Mouse (Mus musculus): ENCODE results near the gene Asic4.

Asic4 gene

GRCm38 (mm10) chr1:75501905-75502304 lies 51.7 kb downstream of the Asic4 start:
- in situ Hi-C loops (cut with MboI, MseI) = no loop called here

GRCm38 (mm10) chr1:75502945-75503650 lies 52.9 kb downstream of the Asic4 start:
- in situ Hi-C loops (cut with MboI, MseI) = no loop called here

DNA sequence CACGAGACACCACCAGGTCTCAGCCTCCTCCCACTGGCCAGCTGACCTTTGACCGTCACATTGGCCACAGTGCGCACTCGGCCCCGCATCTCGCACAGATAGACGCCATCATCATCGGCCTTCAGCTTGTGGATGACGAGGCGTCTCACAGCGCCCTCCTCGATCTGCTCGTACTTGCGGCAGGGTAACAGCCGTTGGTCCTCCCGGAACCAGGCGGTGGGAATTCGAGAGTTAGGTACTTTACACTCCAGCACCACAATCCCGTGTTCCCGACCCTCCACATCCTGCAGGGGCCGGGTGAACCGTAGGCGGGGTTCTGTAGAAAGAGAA lies 53.4 kb downstream of the Asic4 start:
- in situ Hi-C loops (cut with MboI, MseI) = no loop called here

DNA sequence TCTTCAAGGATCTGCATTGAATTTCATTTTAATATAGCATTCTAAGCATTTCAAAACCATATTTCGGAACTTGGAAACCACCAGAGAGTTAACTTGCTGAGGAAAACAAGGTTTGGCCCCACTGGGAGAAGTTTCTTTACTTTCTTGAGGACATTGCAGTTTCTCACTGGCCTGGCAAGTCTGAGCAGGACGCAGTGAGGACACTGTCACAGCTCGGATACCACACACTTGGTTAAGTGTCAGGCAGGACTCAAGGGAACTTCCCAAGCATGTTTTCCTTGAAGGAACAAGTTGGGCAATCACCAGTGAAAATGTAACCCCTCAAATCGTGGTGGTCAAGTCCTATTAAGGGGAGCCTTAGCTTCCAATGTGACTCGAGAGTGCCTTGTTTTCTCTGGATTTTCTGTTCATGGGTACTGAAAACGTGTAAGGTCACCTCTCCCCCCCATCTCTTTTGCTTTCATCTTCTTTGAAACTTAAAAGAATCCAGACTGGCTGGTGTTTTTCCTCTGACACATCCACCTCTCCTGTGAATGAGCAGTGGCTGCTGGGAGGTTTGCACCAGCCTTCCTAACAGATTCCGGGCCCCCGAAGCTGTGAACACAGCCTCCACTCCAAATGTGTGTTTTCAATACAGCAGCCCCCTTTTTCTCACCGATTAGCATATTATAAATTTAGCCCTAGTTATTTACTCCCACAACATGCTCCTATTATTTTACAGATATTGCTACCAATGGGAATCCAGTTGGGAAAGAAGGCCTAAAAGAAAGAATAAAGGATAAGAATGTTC lies 54.2 kb downstream of the Asic4 start:
- in situ Hi-C loops (cut with MboI, MseI) = no loop called here

DNA sequence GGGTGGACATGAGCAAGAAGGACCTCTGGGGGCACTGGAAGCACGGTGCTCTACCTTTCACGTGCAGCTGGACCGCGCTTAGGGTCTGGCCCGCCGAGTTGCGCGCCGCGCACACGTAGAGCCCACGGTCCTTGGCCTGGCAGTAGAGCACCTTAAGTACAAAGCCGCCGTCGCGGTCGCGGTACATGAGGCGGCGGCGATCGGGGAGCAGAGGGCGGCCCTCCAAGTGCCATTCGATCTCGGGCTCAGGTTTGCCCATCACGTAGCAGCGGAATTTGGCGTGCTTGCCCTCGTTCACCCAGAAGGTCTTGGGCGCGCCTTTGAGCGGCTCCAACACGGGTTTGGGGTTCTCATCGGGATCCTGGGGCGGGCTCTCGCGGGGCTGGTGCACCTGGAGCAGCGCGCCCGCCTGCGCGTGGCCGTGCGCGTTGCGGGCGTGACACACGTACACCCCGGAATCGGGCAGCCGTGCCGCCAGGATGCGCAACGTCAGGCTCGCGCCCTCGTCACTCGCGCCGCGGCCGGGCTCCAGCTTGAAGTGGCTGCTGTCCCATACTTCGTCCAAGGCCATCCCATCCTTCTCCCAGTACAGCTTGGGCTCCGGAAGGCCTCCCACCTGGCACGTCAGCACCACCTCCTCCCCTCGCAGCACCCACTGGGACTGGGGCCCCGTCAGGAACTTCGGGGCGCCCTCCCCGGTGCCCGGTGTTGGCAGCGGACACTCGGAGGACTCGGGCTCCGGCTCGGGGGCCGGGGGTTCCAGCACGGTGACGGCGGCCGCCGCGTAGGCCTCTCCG lies 55.1 kb downstream of the Asic4 start:
- in situ Hi-C loops (cut with MboI, MseI) = no loop called here

DNA sequence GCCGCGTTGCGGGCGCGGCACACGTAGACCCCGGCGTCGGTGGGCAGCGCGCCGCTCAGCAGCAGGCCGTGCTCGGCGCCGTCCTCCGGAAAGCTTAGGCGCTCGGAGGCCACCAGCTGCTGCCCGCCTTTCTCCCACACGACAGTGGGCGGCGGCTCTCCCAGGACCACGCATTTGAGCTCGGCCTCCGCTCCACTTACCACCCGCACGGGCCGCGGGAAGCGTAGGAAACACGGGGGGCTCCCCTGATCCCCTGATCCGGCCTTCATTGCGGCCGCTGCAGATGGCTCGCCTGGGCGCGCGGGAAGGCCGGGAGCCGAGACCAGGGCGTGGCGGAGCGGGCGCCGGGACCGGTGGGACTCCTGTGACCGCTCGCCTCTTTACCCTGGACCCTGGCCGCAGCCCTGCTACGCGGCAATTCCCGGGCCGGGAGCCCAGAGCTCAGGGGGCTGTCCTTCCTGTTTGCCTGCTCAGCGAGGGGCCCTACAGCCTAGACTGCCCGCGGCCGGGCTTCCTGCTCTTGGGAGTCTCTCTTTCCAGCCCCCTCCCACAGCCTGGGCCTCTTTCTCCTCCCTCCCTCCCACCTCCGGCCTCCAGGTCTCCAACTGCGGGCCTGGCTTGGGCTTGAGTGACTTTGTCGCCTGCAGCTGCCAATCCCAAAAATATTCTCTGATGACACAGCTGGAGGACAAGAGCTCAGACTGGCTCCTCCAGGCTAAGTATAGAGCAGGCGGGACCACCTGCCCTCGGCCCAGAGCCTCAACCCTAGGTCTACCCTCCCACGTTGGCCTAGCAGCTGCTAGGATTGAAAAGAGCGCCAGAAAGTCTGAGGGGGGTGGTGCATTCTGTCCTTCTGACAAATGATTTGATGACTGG lies 56.0 kb downstream of the Asic4 start, which contains the start of gene Obsl1:
Gene Obsl1, minus strand, starts transcription at position 497 of the 876 bp plus-strand sequence.
- in situ Hi-C loops (cut with MboI, MseI) = no loop called here

DNA sequence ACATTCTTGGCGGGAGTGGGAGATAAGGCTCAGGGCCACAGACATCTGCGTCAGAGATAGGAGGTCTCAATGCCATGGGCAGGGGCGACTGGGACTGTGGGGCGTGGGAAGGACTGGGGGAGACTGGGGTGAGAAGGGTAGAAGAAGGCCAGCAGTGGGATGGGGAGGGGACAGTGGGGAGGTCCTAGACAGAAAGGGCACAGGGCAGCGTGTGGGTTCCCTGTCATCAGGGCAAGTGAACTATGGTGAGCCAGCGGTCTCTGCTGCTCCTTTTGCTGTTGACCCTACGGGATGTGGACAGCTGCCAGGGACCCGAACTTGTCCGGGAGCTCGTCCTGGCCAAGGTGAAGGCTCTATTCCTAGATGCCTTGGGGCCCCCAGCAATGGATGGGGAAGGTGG lies 56.8 kb downstream of the Asic4 start, which contains the start of gene Inha:
Gene Inha, plus strand, starts transcription at position 72 of the 400 bp plus-strand sequence.
- in situ Hi-C loops (cut with MboI, MseI) = no loop called here

- in situ Hi-C loops (cut with MboI, MseI) = no loop called here
These were observed 59.4 kb downstream of the Asic4 start for GRCm38 (mm10) chr1:75509586-75509985.

DNA sequence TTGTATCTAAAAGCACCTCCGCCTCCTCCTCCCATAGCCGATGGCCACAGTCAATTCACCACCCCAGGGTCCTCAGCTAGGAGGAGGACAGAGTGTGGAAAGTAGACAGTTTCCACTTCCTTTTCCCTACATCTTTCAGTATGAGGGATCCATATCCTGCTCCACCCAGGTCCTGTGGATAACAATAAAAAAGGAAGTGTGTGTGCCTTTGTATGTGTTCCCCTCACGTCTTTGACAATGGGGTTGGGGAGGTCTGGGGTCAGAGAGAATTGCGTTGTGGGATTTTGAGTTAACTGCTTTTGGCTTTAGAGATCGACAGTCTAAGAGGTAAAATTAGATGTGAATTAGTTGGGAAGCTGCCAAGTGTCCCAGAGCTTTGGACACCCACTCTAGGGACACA lies 59.9 kb downstream of the Asic4 start:
- in situ Hi-C loops (cut with MboI, MseI) = no loop called here

DNA sequence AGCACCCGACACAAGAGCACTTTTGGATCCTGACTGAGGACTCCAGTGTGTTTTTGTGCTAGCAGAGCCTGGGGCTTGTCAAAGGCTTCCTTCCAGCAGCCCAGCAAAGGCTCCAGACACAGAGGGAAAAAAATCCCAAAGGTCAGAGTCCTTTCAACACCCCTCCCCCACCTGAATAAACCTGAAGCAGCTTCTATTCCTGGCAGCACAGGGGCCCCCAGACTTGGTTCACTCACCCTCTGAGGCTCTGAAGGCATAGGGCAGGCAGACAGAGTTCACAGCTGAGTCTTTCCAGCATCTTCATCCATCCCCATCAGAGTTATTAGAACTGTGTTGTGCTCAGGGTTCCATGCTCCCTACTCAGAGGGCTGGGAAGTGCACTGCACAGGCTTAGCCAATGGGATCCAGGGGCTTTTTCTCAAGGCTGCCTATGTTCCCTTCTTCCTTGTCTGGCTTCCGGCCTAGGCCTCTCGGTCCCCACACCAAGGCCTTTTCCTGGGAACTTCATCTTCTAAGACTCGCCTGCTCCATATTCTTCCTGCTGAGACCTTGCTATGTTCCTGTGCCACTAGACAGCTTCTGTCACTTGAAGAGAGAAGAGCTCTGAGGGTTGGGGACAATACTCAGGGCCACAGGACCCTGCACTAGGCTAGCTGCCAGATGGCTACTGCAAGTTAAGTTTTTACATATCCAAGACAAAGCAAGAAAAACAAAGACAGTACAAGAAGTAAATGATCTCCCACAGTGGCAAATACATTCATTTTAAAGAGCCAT lies 61.4 kb downstream of the Asic4 start:
- in situ Hi-C loops (cut with MboI, MseI) = no loop called here

DNA sequence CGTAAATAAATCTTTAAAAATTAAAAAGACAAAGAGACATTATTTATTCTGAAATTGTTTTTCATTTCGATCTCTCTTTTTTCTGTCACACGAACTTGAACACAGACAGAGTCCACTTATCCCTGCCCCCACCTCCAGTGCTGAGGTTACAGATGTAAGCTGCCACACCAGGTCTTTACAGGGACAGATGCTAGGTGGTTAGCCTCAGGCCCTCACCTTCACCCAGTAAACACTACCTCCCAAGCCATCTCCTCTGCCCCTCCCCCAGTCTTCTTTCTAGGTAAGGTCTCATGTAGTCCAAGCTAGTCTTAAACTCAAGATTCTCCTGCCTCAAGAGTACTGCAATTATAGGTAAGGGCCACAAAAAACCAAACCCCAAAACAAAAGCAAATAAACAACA lies 62.3 kb downstream of the Asic4 start:
- in situ Hi-C loops (cut with MboI, MseI) = no loop called here

DNA sequence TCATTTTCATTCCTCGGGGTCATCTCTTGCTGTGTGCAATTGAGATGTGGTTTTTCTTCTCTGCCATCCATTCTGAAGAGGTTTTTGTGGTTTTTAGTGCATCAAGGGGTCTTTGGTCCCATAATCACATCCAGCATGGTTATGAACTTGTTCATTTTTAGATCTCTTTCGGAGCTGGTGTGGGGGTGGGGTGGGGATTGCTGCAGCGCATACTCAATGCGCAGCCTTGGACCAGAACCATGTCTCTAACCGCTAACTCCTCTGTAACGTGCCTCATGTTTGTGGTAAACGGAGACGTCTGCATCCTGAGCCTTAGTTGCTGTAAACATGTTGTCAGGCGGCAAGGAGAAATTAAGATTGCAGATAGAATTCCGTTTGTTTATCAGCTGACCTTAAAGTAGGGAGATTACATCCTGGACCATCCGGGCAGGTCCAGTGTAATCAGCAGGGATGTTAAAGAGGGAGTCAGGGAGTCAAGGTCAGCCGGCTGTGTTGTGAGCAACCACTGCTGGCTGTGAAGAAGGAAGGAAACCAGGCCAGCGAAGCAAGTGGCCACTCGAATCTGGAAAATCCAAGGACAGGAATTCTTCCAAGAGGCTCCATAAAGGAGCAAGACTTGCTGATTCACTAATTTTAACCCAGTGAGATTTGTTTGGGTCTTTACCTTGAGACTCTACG lies 66.6 kb downstream of the Asic4 start:
- in situ Hi-C loops (cut with MboI, MseI) = no loop called here

DNA sequence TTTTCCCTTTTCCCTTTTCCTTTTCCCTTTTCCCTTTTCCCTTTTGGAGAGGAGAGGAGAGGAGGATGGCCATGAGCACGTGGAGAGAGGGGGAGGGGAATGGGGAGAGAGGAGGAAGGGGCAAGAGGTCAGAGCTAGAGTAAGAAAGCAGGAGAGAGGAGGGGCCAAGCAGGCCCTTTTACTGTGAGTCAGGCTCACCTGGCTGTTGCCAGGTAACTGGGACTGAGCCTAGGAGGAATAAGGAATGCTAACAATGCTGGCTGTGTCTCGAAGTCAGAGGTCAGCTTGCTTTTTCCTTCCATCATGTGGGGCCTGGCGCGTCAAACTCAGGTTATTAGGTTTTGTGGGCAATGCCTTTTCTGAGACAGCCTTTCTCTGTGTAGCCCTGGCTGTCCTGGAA lies 67.7 kb downstream of the Asic4 start:
- in situ Hi-C loops (cut with MboI, MseI) = no loop called here

- in situ Hi-C loops (cut with MboI, MseI) = no loop called here
These were observed 68.2 kb downstream of the Asic4 start for GRCm38 (mm10) chr1:75518427-75518826.

DNA sequence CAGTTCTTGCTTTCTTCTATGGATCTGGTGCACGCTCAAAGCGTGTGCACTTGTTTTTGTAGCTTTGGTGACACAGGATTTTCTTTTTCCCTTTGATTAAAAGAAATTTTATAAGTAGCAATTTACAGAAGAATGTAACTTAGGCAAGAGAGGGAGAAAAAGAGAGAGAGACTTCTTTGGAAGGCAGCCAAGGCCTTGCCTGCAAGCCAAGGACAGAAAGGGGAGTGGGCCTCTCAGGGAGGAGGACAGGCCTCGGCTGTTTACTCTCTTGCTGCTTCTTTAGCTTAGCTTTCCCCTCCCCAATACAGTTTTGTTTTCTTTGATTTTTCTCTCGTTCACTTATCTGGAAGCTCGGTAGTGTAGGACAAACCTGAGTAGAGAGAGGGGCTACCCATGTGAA lies 69.3 kb downstream of the Asic4 start:
- in situ Hi-C loops (cut with MboI, MseI) = no loop called here

DNA sequence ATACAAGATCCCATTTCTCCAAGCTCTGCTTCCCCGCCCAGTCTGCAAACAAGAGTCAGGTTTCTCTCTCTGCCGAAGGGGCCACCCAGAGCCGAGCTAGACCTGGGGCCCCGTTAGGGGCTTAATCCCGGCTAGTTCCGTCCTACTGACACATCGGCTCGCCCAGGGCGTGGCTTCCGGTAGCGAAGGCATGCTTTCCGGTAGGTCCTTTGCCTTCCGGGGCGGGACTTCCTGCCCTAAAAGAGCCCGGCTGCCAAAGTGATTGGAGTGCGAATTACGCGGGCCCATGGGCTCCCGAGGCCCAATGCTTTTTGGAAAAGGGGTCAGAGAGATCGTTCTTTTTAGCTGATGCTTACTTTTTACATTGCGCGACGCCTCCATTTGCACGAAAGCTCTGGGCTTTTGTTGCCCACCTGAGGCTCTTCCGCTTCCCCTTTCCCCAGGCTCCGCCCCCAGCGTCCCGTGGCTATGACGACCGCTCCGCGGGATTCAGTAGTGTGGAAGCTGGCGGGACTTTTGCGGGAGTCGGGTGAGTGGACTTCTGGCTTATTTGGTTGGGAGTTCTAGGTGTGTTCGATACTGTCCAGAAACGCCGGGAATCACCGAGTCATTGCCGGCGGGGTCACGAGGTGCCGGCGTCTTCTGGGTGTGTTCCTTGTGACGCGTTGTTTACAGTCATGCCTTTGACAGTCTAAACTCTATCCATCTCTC lies 71.2 kb downstream of the Asic4 start, which contains the start of gene Stk11ip:
Gene Stk11ip, plus strand, starts transcription at position 209 of the 711 bp plus-strand sequence.
- in situ Hi-C loops (cut with MboI, MseI) = loop anchor here (5.0 kb wide), 1 partner anchor 44 kb away; the partner anchor contains the start of genes Chpf and Tmem198

All from regulatory T cell (primary cell).